Mouse (Mus musculus) brain, adult 2 months (tissue): Measurements from ENCODE around the gene Trak1.

ENCODE experiments used
- DNase-seq: peaks from one replicate; pipeline ENCODE4 v3.0.0; 2011; ENCODE audit warnings: low read depth, low spot score

Gene Trak1

DNA sequence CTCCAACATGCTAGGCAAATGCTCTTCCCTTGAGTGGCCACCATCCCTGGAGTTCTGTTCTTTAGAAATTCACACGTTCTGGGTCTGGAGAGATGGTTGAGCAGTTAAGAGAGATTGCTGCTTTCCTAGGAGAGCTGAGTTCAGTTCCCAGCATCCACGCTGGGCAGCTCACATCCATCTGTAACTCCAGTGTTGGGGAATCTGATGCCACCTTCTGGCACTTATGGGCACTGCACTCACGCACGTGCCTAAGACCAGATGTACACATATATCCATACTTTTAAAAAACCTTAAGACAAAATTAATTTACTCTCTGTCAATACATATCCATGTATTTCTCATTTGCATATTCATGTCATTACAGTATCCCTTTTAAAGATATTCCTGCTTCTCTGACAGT lies 95.8 kb downstream of the Trak1 start:
- DNase-seq, result no peak

DNA sequence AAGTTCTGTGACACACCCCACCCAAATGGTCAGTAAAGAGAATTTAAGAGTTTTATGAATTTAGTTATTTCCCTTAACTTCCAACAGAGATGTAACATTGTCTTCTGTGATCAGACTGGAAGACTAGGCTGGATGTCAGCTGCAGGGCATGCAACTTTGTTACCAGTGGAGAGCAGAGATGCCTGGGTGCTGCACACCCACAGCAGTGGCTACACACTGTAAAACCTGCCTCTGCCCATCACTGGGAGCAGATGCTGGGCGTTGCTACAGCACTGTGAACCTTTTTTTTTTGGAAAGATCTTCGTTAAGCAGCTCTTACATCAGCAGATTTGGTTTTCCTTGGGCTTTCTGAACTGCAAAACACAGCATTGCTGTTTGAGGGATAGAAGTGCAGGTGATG lies 97.6 kb downstream of the Trak1 start:
- no peak for DNase-seq

DNA sequence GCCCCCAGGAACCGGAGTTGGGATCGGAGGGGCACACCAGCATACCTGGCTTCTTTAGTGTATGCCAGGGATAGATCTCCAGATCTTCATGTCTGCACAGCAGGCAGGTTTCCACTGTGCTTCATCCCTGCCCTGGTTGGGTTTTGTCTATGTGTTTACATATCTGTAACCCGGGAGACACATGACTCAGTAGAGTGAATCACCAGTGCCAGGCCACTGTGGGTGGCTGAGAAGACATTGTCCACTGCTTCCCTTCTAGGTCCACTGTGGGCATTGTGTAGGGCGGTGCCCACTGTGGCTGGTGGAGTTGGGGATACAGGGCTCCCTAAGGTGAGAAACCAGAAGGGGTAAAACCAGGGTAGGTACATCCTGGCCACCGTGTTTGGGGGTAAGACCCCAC lies 98.5 kb downstream of the Trak1 start:
- no peak for DNase-seq

DNA sequence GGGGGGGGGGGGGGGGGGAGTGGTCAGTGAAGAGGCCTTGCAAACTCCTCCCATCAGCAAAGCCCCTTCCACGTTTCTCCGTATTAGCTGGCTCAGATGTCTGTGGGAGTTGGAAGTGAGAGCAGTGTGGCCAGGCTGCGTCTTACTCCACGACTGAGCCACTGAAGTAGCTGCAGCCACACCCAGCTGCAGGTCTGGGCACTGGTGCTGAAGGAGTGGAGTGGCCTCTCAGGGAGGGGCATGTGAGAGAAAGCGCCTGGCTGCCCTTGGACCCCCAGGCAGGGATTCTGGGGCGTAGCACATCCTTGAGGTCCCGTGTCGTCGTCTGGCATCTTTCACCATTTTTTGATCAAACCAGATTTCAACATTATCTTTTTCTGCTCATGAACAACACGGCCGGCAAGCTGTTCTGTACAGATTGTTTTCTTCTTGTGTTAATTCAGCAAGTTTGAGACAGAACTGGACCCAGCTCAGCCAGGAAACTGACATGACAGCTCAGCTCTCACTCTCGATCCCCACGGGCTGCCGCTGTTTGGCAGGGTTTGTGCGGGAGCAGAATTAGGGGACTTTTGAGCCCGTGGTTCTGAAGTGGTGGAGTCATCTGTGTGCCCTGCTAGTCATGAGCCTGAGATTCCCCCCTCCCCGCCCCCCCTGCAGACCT lies 100.9 kb downstream of the Trak1 start:
- no peak for DNase-seq

DNA sequence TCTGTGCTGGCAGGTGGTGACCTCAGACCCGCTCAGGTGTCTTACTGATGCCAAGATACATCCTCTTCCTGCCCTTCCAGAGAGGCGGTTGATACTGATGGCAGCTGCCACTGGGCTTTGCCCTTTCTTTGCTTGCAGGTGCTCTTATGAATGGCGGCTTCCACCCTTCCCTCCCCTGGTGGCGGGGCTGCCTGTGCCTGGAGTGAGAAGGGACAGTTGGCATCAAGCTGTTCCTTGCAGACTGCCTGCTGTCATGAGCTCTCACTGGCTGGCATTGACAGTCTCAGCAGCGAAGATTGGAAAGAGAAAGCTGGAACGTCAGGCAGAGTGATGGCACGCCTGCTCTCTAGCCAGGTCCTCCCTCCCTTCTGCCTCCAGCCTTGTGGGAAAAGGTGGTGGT lies 101.5 kb downstream of the Trak1 start:
- DNase-seq, result peak; percentile 97

DNA sequence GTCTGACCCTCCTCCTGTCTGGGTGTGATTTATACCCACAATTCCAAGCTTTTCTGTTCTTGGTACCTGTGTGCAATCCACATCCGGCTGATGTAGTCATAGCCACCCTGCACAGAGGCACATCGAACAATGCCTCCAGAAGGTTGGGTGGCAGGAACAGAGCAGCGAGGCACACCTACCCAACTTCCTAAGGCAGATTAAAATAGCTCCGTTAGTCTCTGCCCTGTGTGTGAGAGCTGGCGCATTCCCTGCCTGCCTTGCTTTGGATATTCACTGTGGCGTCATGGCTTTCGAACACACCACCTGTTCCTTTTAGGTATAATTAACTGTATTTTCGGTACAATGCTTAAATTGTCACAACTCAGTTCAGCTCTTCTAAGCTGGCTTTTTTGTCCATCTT lies 103.3 kb downstream of the Trak1 start:
- peak; percentile 85 for DNase-seq

DNA sequence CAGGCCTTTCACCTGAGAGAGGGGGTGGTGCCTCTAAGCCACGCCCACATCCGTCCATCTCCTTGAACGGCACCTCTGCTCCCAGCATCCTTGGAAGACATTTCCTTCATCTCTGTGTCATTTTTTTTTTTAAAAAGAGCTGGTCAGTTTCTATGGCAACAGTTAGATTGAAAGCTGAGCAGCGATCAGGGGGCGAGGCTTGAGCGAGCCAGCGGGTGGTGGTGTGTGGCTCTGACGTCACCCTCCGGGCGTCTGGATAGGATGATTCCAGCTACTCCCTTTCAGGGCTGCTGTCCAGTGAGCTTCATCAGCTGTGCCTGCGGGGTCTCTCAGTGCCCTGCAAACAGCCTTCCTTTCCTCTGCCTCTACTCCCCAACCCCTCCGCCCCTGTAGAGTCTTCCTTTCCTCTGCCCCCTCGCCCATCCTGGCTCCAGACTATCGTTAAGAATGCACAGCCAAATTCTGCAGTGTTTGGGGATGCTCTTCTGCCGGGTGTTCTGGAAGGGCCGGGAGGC lies 105.9 kb downstream of the Trak1 start:
- DNase-seq, result peak; percentile 98

DNA sequence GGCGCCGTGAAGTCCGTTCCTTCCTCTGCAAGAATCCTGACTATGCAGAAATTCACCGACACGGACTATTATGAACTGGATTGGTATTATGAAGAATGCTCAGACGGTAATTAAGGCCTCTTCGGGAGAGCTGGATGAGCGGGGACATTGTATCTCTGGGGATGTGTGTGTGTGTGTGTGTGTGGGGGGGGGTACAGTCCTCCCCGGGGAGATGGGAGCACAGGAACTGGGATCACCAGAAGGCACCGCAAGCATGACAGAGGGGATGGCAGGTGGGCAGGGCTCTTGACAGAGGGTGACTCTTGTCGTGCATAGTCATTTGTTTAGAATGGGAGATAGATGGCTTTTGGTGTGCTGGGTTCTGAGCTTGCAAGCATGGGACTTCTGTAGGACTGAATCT lies 106.4 kb downstream of the Trak1 start:
- peak; percentile 60 for DNase-seq

DNA sequence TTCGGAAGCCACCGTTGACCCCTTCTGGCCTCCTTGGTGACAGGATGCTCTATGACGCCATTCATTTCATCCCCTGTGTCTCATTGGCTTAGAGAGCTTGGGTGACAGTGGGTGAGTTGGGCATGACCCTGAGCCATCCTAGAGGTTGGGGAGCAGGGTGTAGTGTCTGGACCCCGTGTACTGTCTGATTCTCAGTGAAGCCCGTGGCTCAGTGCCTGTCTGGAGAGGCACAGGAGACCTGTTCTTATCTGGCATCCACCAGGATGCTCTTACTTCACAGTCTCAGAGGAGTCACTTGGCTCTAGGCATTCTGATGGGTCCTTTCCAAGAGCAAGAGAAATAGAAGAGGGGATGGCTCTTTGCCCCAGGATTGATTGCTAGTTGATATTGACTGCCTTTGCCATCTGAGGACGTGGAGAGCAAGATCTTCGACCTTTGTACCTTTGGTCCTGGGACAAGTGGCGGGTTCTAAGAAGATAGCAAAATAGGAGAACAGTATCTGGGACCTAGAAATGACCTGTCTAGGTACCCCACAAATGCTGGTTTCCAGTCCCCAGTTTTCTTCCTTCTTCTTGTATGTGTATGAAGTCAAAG lies 107.9 kb downstream of the Trak1 start:
- no peak for DNase-seq

DNA sequence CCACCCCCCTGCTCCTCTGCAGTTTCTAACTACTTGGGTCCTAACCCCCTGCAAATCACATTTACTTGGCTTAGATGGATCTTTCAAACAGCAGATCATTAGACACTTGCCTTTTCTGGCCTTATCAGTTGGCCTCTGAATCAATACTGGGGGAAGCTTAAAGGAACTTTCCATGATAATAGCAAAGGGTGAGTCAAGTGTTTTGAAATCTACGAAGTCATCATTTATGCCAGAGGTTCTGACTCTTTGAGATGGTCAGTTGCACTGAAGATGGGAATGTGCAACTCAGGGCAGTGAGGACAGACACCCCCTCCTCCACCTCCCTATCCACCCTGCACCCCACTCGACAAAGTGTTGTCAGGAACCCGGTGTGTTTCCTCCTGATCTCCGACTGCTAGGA lies 108.5 kb downstream of the Trak1 start:
- DNase-seq, result no peak

DNA sequence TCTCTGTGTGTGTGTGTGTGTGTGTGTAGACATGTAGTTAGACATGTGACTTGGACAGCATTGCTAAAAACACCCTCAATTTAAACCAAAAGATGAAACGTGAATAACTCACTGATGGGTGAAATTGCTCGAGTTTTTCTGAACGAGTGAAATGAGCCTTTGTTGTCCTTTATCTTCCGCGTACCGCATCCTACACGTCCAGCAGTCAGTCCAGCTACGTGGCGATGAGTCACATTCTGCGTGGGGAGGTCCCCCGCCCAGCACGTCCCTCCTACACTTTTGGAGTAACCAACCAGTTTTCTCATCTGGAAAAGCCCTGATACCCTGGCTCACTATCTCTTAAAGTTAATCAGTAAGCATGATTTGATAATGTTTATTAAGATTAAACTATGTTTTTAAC lies 116.9 kb downstream of the Trak1 start:
- peak; percentile 65 for DNase-seq

DNA sequence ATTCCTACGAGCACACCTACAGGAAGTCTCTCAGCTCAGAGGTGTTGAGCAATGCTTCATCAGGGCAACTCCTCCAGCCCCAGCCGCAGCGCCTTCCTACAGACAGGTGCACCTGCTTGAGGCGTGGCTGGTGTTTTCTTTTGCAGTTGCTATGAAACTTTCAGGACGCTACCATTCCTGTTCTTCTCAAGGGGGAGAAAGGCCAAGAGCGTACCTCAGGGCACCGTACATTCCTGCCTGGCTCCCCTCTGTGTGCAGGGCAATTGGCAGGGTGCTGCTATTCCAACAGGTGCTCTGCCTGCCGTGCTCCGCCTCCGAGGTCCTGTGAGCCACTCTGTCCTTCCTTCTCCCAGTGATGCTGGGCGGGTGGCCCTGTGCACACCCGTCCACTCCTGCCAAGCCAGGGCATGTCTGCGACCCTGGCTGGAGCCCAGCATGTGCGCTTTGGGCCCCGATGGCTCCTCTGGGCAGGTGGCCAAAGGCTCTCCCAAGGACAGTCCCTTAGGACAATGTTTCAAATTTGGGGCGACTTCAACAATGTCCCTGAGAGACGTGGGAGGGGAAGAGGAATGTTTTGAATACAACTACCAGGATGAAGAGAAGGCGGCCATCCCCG lies 118.4 kb downstream of the Trak1 start:
- peak; percentile 58 for DNase-seq

DNA sequence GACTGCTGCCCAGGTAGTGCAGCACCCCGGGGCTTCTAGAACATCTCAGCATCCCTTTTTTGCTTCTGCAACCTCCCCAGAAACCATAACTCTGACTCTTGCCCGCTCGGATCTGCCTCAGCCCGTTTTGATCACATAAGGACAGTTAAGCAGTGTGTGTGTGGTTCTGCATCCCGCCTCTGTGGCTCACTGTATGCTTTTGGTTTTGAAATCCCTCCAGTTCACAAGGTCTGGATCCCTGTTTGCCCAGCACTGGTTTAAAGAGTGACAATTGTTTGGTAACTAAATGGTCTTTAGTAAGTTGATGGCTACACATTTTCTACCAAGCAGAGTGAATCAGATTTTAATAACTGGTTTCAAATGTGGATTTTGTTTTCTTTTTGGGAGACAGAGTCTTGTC lies 119.2 kb downstream of the Trak1 start:
- DNase-seq, result no peak

DNA sequence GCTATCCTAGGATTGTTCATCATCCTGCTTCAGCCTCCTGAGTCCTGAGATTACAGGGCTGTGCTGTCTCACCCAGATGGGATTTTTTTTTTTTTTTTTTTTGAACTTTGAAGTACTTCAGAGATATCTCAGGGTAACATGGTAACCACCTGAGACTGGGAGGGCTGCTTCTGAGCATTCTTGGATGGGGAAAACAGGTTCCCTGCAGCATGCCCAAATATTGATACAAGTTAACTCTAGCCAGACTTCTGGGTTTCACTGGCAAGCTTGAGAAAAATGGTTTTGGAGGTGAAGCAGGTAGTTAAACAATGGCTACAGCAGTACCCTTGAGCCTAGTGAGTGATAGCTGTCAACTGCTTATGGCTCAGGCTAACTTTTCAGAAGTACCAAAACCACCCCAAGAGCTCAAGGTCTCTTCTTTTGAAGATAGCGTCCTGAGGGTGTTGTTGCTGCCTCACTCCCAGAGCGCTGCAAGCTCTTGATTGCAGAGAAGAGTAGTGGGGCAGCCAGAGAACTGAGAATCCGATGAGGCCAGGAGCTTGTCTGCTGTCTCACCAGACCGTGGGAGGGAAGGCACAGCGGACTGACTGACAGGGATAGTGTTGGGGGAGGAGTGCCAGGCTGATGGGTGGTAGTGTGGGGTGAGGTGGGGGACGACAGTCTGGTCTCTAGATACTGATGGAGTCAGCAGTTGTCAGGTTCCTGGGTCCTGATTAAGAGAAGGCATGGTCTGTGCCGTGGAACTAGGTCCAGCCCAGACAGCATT lies 119.8 kb downstream of the Trak1 start:
- DNase-seq, result peak; percentile 61

DNA sequence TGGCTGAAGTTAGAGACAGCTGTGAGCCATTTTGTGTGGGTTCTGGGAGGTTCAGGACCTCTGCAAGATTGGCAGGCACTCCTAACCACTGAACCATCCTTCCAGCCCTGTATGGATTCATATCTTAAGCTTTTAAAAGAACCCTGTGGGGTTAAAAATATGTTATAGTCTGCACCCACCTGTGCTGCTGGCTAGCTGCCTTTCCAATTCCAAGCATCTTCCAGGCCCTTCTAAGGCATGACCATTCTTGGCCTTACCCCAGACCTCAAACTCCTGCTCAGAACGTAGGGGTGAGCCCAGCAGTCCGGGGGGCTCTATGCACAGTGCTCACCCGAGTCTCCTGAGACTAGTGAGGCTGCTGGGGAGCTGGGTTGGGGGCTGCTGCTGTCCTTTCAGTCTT lies 121.7 kb downstream of the Trak1 start:
- no peak for DNase-seq

DNA sequence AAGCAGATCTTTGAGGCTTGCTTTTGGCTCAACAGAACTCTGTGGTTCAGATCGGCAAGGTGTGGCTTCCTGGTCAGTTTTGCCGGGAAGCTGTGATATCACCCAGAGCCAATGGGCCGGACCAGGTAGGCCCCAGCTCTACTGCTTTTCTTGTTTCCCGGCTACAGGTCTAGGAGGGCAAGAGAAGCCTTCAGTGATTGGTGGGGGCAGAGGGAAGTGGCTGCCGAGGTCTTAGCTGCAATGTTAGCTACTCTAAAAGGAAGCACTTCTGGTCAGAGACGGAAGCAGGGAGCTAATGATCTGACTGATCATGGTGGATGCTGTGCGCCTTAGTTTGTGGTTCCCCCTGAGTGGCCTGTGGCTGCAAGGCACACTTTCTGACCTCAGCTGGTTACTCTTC lies 122.3 kb downstream of the Trak1 start:
- no peak for DNase-seq

DNA sequence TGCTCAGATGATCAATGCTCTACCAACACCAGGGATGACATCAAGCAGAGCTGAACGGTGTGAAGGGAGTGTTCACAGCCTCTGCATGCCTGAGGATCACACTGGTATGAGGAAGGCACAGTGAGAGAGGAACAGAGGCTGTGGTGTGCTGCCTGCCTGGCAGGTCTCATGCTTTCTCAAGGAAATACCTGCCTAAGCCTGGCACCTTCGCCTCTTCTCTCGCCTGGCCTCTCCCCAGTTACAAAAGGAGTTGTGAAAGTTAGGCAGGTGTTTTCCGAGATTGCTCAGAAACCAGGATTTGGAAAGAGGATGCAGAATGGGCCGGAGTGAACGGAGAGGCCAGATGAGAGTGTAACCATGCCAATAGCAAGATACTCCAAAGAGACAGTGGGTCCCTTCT lies 123.5 kb downstream of the Trak1 start:
- no peak for DNase-seq

DNA sequence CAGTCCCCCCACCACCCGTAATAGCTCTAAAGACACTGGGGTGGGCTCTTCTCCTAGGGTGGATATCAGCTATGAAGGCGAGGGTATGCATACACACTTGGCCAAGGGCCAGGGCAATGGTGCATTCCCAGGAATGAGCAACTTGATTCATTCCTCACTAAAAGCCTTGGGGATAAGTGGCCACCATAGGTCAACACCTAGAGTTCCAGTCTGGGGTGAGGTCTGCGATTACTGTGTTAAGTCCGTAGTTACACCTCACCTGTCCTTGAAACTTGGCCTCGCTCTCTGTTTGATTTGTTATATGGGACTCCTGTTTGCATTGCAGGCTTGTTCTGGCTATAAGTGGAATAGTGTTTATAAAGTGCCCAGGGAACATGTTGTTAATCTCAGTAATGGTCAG lies 125.1 kb downstream of the Trak1 start:
- no peak for DNase-seq

DNA sequence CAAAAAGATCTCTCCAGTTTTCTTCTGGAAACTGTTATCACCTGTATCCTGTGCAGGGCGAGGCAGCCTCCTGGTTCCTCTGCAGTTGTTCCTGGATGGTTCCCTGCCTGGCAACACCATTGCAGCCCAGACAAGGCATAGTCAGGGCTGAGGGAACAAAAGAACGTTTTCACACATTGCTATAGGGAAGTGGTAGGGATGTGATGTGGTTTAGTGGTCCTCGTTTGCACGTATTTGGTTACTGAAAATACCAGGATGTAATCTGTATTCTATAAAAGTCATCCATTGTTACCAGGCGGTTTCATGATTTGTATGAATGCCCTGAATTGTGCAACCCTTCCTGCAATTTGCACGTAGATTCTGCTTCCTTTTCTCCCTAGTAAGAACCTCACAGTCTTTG lies 126.3 kb downstream of the Trak1 start:
- no peak for DNase-seq

DNA sequence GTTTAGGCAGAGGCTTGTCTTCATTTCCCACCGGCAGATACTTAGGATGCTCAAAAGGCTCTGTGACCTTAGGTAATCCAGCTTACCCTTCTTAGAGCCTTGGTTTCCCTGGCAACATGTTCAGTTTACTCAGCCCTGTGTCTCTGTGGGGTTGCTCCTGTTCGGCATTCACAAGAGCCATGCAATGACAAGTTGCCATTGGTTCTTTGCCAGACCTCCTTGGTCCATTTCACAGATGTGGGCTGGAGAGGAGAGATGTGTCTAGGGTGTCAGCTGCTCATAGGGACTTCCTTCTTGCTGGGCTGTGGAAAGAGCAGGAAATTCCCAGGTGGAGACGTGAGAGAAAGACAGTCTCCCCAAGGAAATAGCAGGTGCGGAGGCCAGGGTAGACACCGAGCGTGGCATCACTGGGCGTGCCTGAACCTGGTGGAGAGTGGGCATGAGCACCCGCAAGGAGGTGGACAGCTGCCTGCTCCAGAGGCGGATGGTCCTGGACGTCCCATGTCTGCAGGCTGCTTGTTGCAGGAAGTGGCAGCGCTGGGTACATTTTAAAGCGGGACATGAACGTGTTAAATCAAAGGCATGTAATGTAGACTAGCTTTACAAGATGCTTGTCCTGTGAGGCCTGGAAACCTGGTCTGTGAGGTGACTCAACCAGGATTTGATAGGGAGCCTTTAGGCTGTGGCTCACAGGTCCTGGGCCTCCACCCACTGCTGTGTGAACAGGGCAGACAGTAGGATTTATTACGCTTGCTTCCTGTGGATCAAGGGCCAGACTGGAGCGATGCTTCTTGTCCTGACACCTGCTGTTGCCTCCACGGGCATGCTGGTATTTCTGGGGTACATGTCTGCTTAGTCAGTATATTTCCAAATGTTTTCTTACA lies 127.2 kb downstream of the Trak1 start:
- DNase-seq, result peak; percentile 53

DNA sequence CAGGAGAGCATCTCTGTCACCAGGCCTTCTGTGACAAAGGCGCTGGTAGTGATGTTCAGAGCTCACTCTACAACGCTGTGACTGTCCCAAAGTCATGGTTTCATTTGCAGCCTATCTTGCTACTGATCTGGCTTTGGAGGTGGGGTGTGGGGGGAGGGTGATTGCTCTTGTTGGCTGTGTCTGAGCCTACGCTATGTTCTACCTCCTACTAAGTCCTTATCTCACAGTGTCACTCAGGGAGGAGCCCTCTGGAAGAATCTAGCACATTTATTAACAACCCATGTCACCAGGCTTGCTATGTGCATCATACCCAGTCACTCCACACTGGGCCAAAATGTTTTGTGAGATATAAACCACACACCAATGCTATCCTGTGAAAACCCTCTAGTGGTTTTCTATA lies 129.1 kb downstream of the Trak1 start:
- DNase-seq, result peak; percentile 58
